Mouse (Mus musculus) CH12.LX (cell line): ENCODE measurements around the gene Hectd2. TPM values are rescaled to one million over a fixed set of nuclear protein-coding genes. Genes with fewer than 3 reads are reported as not detected.

Source experiments
- DNase-seq: peaks from one replicate; pipeline ENCODE4 v3.0.0-alpha.2; 2013; ENCODE audit errors: extremely low read depth
- H3K27ac ChIP-seq: 2 replicates; pipeline ENCODE4 v1.5.1; 2012; ENCODE audit warnings: low read depth, mild to moderate bottlenecking, control low read depth, moderate library complexity; ENCODE audit not compliant: insufficient read depth
- H3K27me3 ChIP-seq: replicated peaks from 2 replicates; pipeline ENCODE3; 2012; ENCODE audit warnings: inconsistent platforms
- H3K36me3 ChIP-seq, 2 experiments: replicated peaks in 1 of 2; 2 replicates each; pipeline versions ENCODE3 to v1.6.1; 2012; ENCODE audit warnings: inconsistent platforms in 1 of 2, low read length in 1 of 2, mild to moderate bottlenecking in 1 of 2, mixed read lengths in 1 of 2, moderate library complexity in 1 of 2; ENCODE audit not compliant: control insufficient read depth in 1 of 2, insufficient read depth in 1 of 2
- H3K4me1 ChIP-seq, 2 experiments: 2 replicates each; pipeline ENCODE4 v1.6.1; 2012; ENCODE audit warnings: inconsistent platforms in 1 of 2, moderate library complexity in 1 of 2; ENCODE audit not compliant: insufficient read depth in 2 of 2, control insufficient read depth in 1 of 2
- H3K4me2 ChIP-seq: 2 replicates; pipeline ENCODE4 v1.6.1; 2012; ENCODE audit warnings: low read depth, mild to moderate bottlenecking, control low read depth; ENCODE audit not compliant: poor library complexity, insufficient read depth, severe bottlenecking
- H3K4me3 ChIP-seq, 3 experiments: fragments of 150-350 bp in 1 of 3; sonication (generic) in 1 of 3; replicated peaks in 1 of 3; 2 replicates each; pipeline versions ENCODE3 to v1.5.1; 2011 to 2012; ENCODE audit warnings: low read depth in 2 of 3, low read length in 2 of 3, mild to moderate bottlenecking in 2 of 3, moderate library complexity in 2 of 3, control low read depth in 1 of 3, improper control_type of control experiment in 1 of 3, inconsistent platforms in 1 of 3, mixed read lengths in 1 of 3; ENCODE audit not compliant: poor library complexity in 1 of 3
- H3K79me2 ChIP-seq: replicated peaks from 2 replicates; pipeline ENCODE4 v1.6.1; 2012; ENCODE audit warnings: mild to moderate bottlenecking, moderate library complexity; ENCODE audit not compliant: control insufficient read depth, poor library complexity, insufficient read depth, severe bottlenecking; ENCODE audit errors: extremely low read depth
- H3K9ac ChIP-seq: 2 replicates; pipeline ENCODE4 v1.6.1; 2012; ENCODE audit warnings: low read depth, mild to moderate bottlenecking, control low read depth, moderate library complexity; ENCODE audit not compliant: insufficient read depth
- H3K9me3 ChIP-seq: replicated peaks from 2 replicates; pipeline ENCODE3; 2012; ENCODE audit warnings: low read length, inconsistent platforms, mixed read lengths
- BHLHE40 ChIP-seq: IDR thresholded peaks from 2 replicates; pipeline ENCODE4 v1.6.1; 2011; ENCODE audit warnings: mild to moderate bottlenecking, low read depth, low read length, improper control_type of control experiment
- CHD2 ChIP-seq: IDR thresholded peaks from 2 replicates; pipeline ENCODE4 v1.6.1; 2011; ENCODE audit warnings: low read length, improper control_type of control experiment
- CTCF ChIP-seq, 2 experiments: IDR thresholded peaks in 1 of 2; conservative IDR thresholded peaks in 1 of 2; 2 replicates each; pipeline ENCODE4 v1.5.1; 2011 to 2012; ENCODE audit warnings: low read depth in 2 of 2, low read length in 2 of 2, improper control_type of control experiment in 1 of 2, inconsistent platforms in 1 of 2, mild to moderate bottlenecking in 1 of 2, moderate library complexity in 1 of 2
- EP300 ChIP-seq: IDR thresholded peaks from 2 replicates; pipeline ENCODE4 v1.6.1; 2011; ENCODE audit warnings: low read length, improper control_type of control experiment
- GABPA ChIP-seq: IDR thresholded peaks from 2 replicates; pipeline ENCODE4 v1.6.1; 2012; ENCODE audit warnings: low read depth, low read length, improper control_type of control experiment, inconsistent platforms; ENCODE audit not compliant: insufficient replicate concordance
- IRF4 ChIP-seq: IDR thresholded peaks from 2 replicates; pipeline ENCODE4 v1.6.1; 2014; ENCODE audit warnings: low read depth, mild to moderate bottlenecking, inconsistent platforms, low read length, improper control_type of control experiment
- MAX ChIP-seq: IDR thresholded peaks from 2 replicates; pipeline ENCODE4 v1.6.1; 2011; ENCODE audit warnings: low read length, improper control_type of control experiment
- MAZ ChIP-seq: IDR thresholded peaks from 2 replicates; pipeline ENCODE4 v1.6.1; 2012; ENCODE audit warnings: low read depth, mild to moderate bottlenecking, inconsistent platforms, low read length, improper control_type of control experiment, moderate library complexity
- MXI1 ChIP-seq: IDR thresholded peaks from 2 replicates; pipeline ENCODE4 v1.6.1; 2011; ENCODE audit warnings: mild to moderate bottlenecking, low read depth, low read length, improper control_type of control experiment
- MYC ChIP-seq: IDR thresholded peaks from 2 replicates; pipeline ENCODE4 v1.6.1; 2011; ENCODE audit warnings: low read depth, mild to moderate bottlenecking, improper control_type of control experiment, low read length
- PAX5 ChIP-seq: IDR thresholded peaks from 2 replicates; pipeline ENCODE4 v1.6.1; 2012; ENCODE audit warnings: low read length, inconsistent platforms, mixed read lengths
- RAD21 ChIP-seq: IDR thresholded peaks from 2 replicates; pipeline ENCODE4 v1.6.1; 2011; ENCODE audit warnings: low read depth, mild to moderate bottlenecking, low read length, improper control_type of control experiment, moderate library complexity
- RCOR1 ChIP-seq: conservative IDR thresholded peaks from 2 replicates; pipeline ENCODE4 v1.6.1; 2012; ENCODE audit warnings: low read depth, mild to moderate bottlenecking, inconsistent platforms, low read length, improper control_type of control experiment
- SIN3A ChIP-seq: IDR thresholded peaks from 2 replicates; pipeline ENCODE4 v1.6.1; 2012; ENCODE audit warnings: low read length, improper control_type of control experiment, inconsistent platforms
- TCF12 ChIP-seq: IDR thresholded peaks from 2 replicates; pipeline ENCODE4 v1.6.1; 2014; ENCODE audit warnings: low read depth, mild to moderate bottlenecking, inconsistent platforms, low read length, improper control_type of control experiment
- UBTF ChIP-seq: IDR thresholded peaks from 2 replicates; pipeline ENCODE4 v1.6.1; 2012; ENCODE audit warnings: low read depth, mild to moderate bottlenecking, inconsistent platforms, low read length, improper control_type of control experiment, moderate library complexity
- USF2 ChIP-seq: conservative IDR thresholded peaks from 2 replicates; pipeline ENCODE4 v1.6.1; 2011; ENCODE audit warnings: low read depth, low read length, improper control_type of control experiment
- ZKSCAN1 ChIP-seq: IDR thresholded peaks from 2 replicates; pipeline ENCODE4 v1.6.1; 2012; ENCODE audit warnings: low read depth, inconsistent platforms, low read length, improper control_type of control experiment, borderline replicate concordance
- ZNF384 ChIP-seq: IDR thresholded peaks from 2 replicates; pipeline ENCODE4 v1.6.1; 2012; ENCODE audit warnings: low read depth, low read length, improper control_type of control experiment, inconsistent platforms
- dilution Hi-C: fragments of 300-500 bp; cut with MboI; formaldehyde crosslinking; loops from 2 replicates; pipeline ENCODE4 v1.14.3; 2020; ENCODE audit warnings: low sequenced_read_pairs; ENCODE audit not compliant: extremely low pct_unique_long_range_greater_than_20kb, extremely low pct_ligation_motif_present
- in situ Hi-C: fragments of 300-500 bp; cut with MboI; formaldehyde crosslinking; loops from 3 replicates; pipeline ENCODE4 v1.14.3; 2019; ENCODE audit warnings: low sequenced_read_pairs, low pct_ligation_motif_present, low pct_unique_long_range_greater_than_20kb, mixed read lengths
- polyA plus RNA-seq: library from polyadenylated mRNA; unstranded; fragments of >175 nt; gene quantifications from 2 replicates; pipeline ENCODE4 v1.2.1, GENCODE M21; 2012; ENCODE audit warnings: low read depth; ENCODE audit not compliant: insufficient read length
- total RNA-seq, 2 experiments: library from RNA; depleted of rRNA; stranded (reverse); fragments of 300-350 nt in 1 of 2; fragments of >200 nt in 1 of 2; gene quantifications; 2 replicates each; pipeline ENCODE4 v1.2.3; 2012 to 2014

Gene Hectd2
- total and polyA plus RNA-seq, 3 experiments: 0.08 to 0.78 (median 0.56) TPM

DNA sequence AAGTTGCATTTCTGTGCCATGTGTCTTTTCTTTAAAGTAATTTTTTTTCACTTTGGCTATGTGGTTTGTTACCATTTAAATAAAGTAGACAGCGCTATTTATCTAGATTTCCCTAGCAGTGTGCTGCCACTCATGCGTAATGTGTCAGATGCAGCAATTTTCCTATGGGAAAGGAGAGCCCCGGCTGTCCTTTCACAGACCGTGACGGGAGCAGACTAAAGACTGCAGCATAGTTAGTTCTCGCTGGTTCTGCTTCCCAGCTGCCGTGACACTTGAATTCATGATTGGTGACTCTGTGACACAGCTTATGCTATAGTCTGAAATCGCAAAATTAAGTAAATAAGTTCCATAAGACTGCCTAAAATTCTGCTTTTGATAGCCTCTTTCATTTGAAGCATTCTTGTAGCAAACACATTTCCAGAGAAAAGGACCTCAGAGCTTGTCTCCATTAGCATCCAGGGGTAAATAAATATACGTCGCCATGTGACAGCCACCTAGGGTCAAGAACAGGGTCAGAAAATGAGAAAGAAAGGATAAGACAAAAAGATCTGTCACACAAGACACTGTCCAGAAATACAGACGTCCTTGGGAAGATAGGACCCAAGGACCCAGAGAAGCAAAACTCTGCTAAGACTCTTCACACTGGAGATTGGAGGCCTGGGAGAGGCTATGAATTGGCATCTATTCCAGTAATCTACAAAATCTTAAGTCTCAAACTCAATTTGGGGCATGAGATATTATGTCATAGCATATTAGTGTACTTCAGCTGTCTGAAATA lies 48.3 kb downstream of the Hectd2 start:
- in situ Hi-C loops: loop anchor here (25.0 kb wide), 1 partner anchor 310 kb away; the partner anchor contains the start of gene Fgfbp3

DNA sequence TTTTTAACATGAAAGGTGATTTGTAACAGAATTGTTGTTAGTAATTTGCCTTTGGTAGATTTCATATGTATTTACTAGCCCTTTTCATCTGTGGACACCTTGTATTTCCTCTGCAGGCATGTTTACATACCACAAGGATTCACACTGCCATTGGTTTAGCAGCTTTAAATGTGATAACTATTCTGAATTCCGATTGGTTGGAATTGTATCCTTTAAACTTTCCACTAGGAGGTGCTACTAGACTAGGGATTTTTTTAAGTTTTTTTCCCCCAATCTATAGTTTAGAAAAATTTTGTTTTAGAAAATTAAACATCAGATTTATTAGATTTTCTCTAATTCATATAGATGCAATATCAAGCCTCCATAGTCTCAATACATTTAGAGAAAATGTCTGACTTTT lies 51.8 kb downstream of the Hectd2 start:
- no peaks in the 10 kb centered on the region for H3K36me3 ChIP-seq
- H3K4me2 ChIP-seq: no peak overlapping the region
- no peak overlapping the region for H3K4me3 ChIP-seq
- no peaks in the 10 kb centered on the region for H3K79me2 ChIP-seq
- no peak overlapping the region for H3K9ac ChIP-seq
- in situ Hi-C loops: loop anchor here (25.0 kb wide), 1 partner anchor 306 kb away; the partner anchor contains the start of gene Fgfbp3
- no peaks in the 10 kb centered on the region for H3K27me3 ChIP-seq
- dilution Hi-C loops: no loop called here
- peak; percentile 17 for DNase-seq
- no peaks in the 10 kb centered on the region for H3K4me1 ChIP-seq
- H3K27ac ChIP-seq: no peak overlapping the region
- TF ChIP-seq CTCF (conservative IDR thresholded peaks at IDR 0.05 in 1 of 2, IDR thresholded peaks at IDR 0.05 in 1 of 2; ENCODE audit: low read depth in 2 of 2, low read length in 2 of 2) (peak in 1 of 2 experiments; percentile 49; a peak in 2 of 4 replicates), RAD21 (peak; percentile 63), USF2 (no peak)
- no peaks in the 10 kb centered on the region for H3K9me3 ChIP-seq

More for the DNA sequence above, 48.3 kb downstream of the Hectd2 start:
- Histone ChIP-seq H3K9ac (no peak overlapping the region), H3K27me3 (no peaks in the 10 kb centered on the region), H3K4me2 (no peak overlapping the region), H3K9me3 (no peaks in the 10 kb centered on the region), H3K79me2 (no peaks in the 10 kb centered on the region), H3K4me1 (no peaks in the 10 kb centered on the region), H3K4me3 (no peak overlapping the region)
- TF ChIP-seq MAZ (no peak), RCOR1 (no peak), TCF12 (no peak), EP300 (no peak), MAX (no peak), BHLHE40 (no peak), GABPA (no peak), MXI1 (no peak), MYC (no peak), USF2 (no peak), ZKSCAN1 (no peak), CHD2 (no peak), SIN3A (no peak), PAX5 (no peak), IRF4 (no peak), UBTF (no peak), ZNF384 (no peak)
- TF ChIP-seq, all 38 proteins: peak for 0
- no peak overlapping the region for H3K27ac ChIP-seq
- dilution Hi-C loops: no loop called here
- no peaks in the 10 kb centered on the region for H3K36me3 ChIP-seq
- DNase-seq: no peak
